Mouse (Mus musculus) midbrain, embryonic 12.5 days (tissue): ENCODE data around the gene Sar1a. TPM values are rescaled to one million over a fixed set of nuclear protein-coding genes. Genes with fewer than 3 reads are reported as not detected.

ENCODE experiments used
- ATAC-seq: fragments of 200-750 bp; cut with Nextera tagmentation; 2 replicates; pipeline ENCODE4 v1.8.0; 2017; ENCODE audit warnings: low read depth, moderate TSS enrichment, moderate library complexity; ENCODE audit not compliant: low FRiP score
- H3K27ac ChIP-seq: fragments of 300-500 bp; sonication (generic); replicated peaks from 2 replicates; pipeline ENCODE4 v1.5.1; 2016; ENCODE audit warnings: mild to moderate bottlenecking
- H3K27me3 ChIP-seq: fragments of 300-500 bp; sonication (generic); 2 replicates; pipeline ENCODE4 v1.6.1; 2016; ENCODE audit warnings: mild to moderate bottlenecking
- H3K36me3 ChIP-seq: fragments of 300-500 bp; sonication (generic); 2 replicates; pipeline ENCODE4 v1.6.1; 2016
- H3K4me1 ChIP-seq: fragments of 300-500 bp; sonication (generic); 2 replicates; pipeline ENCODE4 v1.6.1; 2016
- H3K4me2 ChIP-seq: fragments of 300-500 bp; sonication (generic); replicated peaks from 2 replicates; pipeline ENCODE4 v1.6.1; 2016; ENCODE audit warnings: mild to moderate bottlenecking, moderate library complexity
- H3K4me3 ChIP-seq: fragments of 300-500 bp; sonication (generic); 2 replicates; pipeline ENCODE4 v1.5.1; 2016; ENCODE audit warnings: mild to moderate bottlenecking
- H3K9ac ChIP-seq: fragments of 300-500 bp; sonication (generic); replicated peaks from 2 replicates; pipeline ENCODE4 v1.6.1; 2016; ENCODE audit warnings: mild to moderate bottlenecking, moderate library complexity
- H3K9me3 ChIP-seq: fragments of 300-500 bp; sonication (generic); 2 replicates; pipeline ENCODE4 v1.6.1; 2016; ENCODE audit warnings: mild to moderate bottlenecking
- WGBS: fragments of 180-500 bp; shearing (Covaris S2); methylation state at CpG from one replicate; pipeline ENCODE4 v1.1.7; 2016; 5-methylcytosine and 5-hydroxymethylcytosine counted together
- polyA plus RNA-seq: library from polyadenylated mRNA; unstranded; fragments of >200 nt; fragmentation: Nextera tagmentation; extraction: Ambion mirVana; gene quantifications from 2 replicates; pipeline ENCODE4 v1.2.1, GENCODE M21; 2016

Sar1a gene
- polyA plus RNA-seq = 203 and 228 TPM in 2 replicates

GRCm38 (mm10) chr10:61680015-61680913 is at the start of gene Sar1a:
Gene Sar1a, plus strand, starts transcription at chr10:61680299.
- under 1% methylated on average over 83 of the region's 84 CpGs for WGBS
- H3K9ac ChIP-seq = peak within 1 kb of the TSS; percentile 97
- H3K4me1 ChIP-seq = peaks cover 15% of the 10 kb centered on the region
- H3K4me3 ChIP-seq = peak within 1 kb of the TSS; percentile 99
- peak within 1 kb of the TSS; percentile 82 for H3K4me2 ChIP-seq
- peaks cover 14% of the 10 kb centered on the region for H3K36me3 ChIP-seq
- H3K27ac ChIP-seq = peak within 1 kb of the TSS; percentile 73
- no peaks in the 10 kb centered on the region for H3K27me3 ChIP-seq
- peak; percentile 100 for ATAC-seq
- no peaks in the 10 kb centered on the region for H3K9me3 ChIP-seq

- no peak overlapping the region for H3K27ac ChIP-seq
- H3K36me3 ChIP-seq = no peaks in the 10 kb centered on the region
- H3K4me1 ChIP-seq = no peaks in the 10 kb centered on the region
- H3K27me3 ChIP-seq = peaks cover 8% of the 10 kb centered on the region; the same call in 1 of the 2 replicates
- no peak overlapping the region for H3K4me2 ChIP-seq
- ATAC-seq = no peak
- H3K4me3 ChIP-seq = no peak overlapping the region
- H3K9me3 ChIP-seq = no peaks in the 10 kb centered on the region
- 86% methylated on average over 10 of the region's 10 CpGs for WGBS
- H3K9ac ChIP-seq = no peak overlapping the region
These were observed 47.7 kb upstream of the Sar1a start for GRCm38 (mm10) chr10:61632445-61632844.

GRCm38 (mm10) chr10:61637055-61637454 is 43.0 kb upstream of the Sar1a start:
- Histone ChIP-seq H3K9ac (no peak overlapping the region), H3K27me3 (no peaks in the 10 kb centered on the region), H3K4me2 (no peak overlapping the region), H3K4me3 (no peak overlapping the region), H3K4me1 (no peaks in the 10 kb centered on the region), H3K9me3 (no peaks in the 10 kb centered on the region), H3K36me3 (no peaks in the 10 kb centered on the region), H3K27ac (no peak overlapping the region)
- WGBS = 73% methylated on average over 7 of the region's 7 CpGs
- no peak for ATAC-seq

- Histone ChIP-seq H3K4me1 (no peaks in the 10 kb centered on the region), H3K27me3 (no peaks in the 10 kb centered on the region), H3K4me2 (no peak overlapping the region), H3K27ac (no peak overlapping the region), H3K9me3 (no peaks in the 10 kb centered on the region), H3K4me3 (no peak overlapping the region), H3K36me3 (no peaks in the 10 kb centered on the region), H3K9ac (no peak overlapping the region)
- 75% methylated on average over 4 of the region's 4 CpGs for WGBS
- ATAC-seq = no peak
These were observed 39.7 kb upstream of the Sar1a start for GRCm38 (mm10) chr10:61640363-61640762.

- WGBS = 70% methylated on average over 7 of the region's 7 CpGs
- Histone ChIP-seq H3K4me3 (no peak overlapping the region), H3K27me3 (no peaks in the 10 kb centered on the region), H3K27ac (no peak overlapping the region), H3K9me3 (no peaks in the 10 kb centered on the region), H3K36me3 (0 out of 2 replicates have a peak, but pooled peaks cover 7% of the 10 kb centered on the region), H3K4me2 (no peak overlapping the region), H3K9ac (no peak overlapping the region), H3K4me1 (peaks cover 17% of the 10 kb centered on the region)
- no peak for ATAC-seq
These were observed 33.5 kb upstream of the Sar1a start for GRCm38 (mm10) chr10:61646557-61646956.

GRCm38 (mm10) chr10:61647790-61648736 is 32.0 kb upstream of the Sar1a start, which contains the start of gene Ppa1:
Gene Ppa1, plus strand, starts transcription at chr10:61648552.
- Histone ChIP-seq H3K9ac (peak within 1 kb of the TSS; percentile 89), H3K9me3 (no peaks in the 10 kb centered on the region), H3K36me3 (peaks cover 13% of the 10 kb centered on the region; the same call in 1 of the 2 replicates), H3K27me3 (no peaks in the 10 kb centered on the region), H3K4me2 (peak within 1 kb of the TSS; percentile 91), H3K27ac (peak within 1 kb of the TSS; percentile 81), H3K4me3 (peak within 1 kb of the TSS; percentile 83), H3K4me1 (peaks cover 17% of the 10 kb centered on the region)
- WGBS = 4% methylated on average over 50 of the region's 50 CpGs
- peak; percentile 99 for ATAC-seq

GRCm38 (mm10) chr10:61648737-61649645 is 31.1 kb upstream of the Sar1a start:
- peak; percentile 3 for ATAC-seq
- peak overlapping the region; percentile 81 for H3K27ac ChIP-seq
- H3K4me3 ChIP-seq = peak overlapping the region; percentile 83
- H3K4me2 ChIP-seq = peak overlapping the region; percentile 91
- H3K9ac ChIP-seq = peak overlapping the region; percentile 89
- no peaks in the 10 kb centered on the region for H3K27me3 ChIP-seq
- peaks cover 21% of the 10 kb centered on the region; the same call in 1 of the 2 replicates for H3K36me3 ChIP-seq
- peaks cover 17% of the 10 kb centered on the region for H3K4me1 ChIP-seq
- H3K9me3 ChIP-seq = no peaks in the 10 kb centered on the region
- WGBS = 3% methylated on average over 37 of the region's 49 CpGs

GRCm38 (mm10) chr10:61654105-61654504 is 26.0 kb upstream of the Sar1a start:
- Histone ChIP-seq H3K27ac (no peak overlapping the region), H3K4me2 (no peak overlapping the region), H3K36me3 (peaks cover 34% of the 10 kb centered on the region), H3K4me1 (peaks cover 9% of the 10 kb centered on the region), H3K27me3 (no peaks in the 10 kb centered on the region), H3K9ac (no peak overlapping the region), H3K9me3 (no peaks in the 10 kb centered on the region), H3K4me3 (no peak overlapping the region)
- ATAC-seq = no peak
- WGBS = 91% methylated on average over 4 of the region's 4 CpGs

- WGBS = 94% methylated on average over 7 of the region's 7 CpGs
- Histone ChIP-seq H3K4me2 (no peak overlapping the region), H3K9me3 (no peaks in the 10 kb centered on the region), H3K4me3 (no peak overlapping the region), H3K9ac (no peak overlapping the region), H3K27me3 (no peaks in the 10 kb centered on the region), H3K4me1 (peaks cover 4% of the 10 kb centered on the region; the same call in 1 of the 2 replicates), H3K36me3 (peaks cover 37% of the 10 kb centered on the region), H3K27ac (no peak overlapping the region)
- no peak for ATAC-seq
These were observed 25.4 kb upstream of the Sar1a start for GRCm38 (mm10) chr10:61654691-61655090.

- WGBS = 97% methylated on average over 3 of the region's 3 CpGs
- H3K36me3 ChIP-seq = peaks cover 42% of the 10 kb centered on the region
- no peak overlapping the region for H3K4me3 ChIP-seq
- no peaks in the 10 kb centered on the region for H3K9me3 ChIP-seq
- no peak for ATAC-seq
- H3K4me1 ChIP-seq = peaks cover 4% of the 10 kb centered on the region; the same call in 1 of the 2 replicates
- H3K9ac ChIP-seq = no peak overlapping the region
- H3K4me2 ChIP-seq = no peak overlapping the region
- H3K27me3 ChIP-seq = no peaks in the 10 kb centered on the region
- H3K27ac ChIP-seq = no peak overlapping the region
These were observed 24.9 kb upstream of the Sar1a start for GRCm38 (mm10) chr10:61655188-61655587.
